Mouse (Mus musculus): ENCODE measurements around the gene Gm10324. TPM values are rescaled to one million over a fixed set of nuclear protein-coding genes. Genes with fewer than 3 reads are reported as not detected.

Gm10324 gene
- not detected in 2 replicates for polyA plus RNA-seq (2012; rRNA removed)

GRCm38 (mm10) chr13:66119247-66119646 lies at the start of gene Gm10324:
Gm10324 (plus strand) TSS chr13:66119547.

Other genes with a start within 250 kb of the Gm10324 start
- not detected in 2 replicates for gene Gm10772, start 108.0 kb downstream of the Gm10324 start, polyA plus RNA-seq (2012; rRNA removed)

Measured in stomach, adult 2 months (tissue).